In genomic region chr19:59316571-59316970, GRCm38 (mm10) we compare ENCODE assay signal across 9 mouse cellular contexts. TPM values are rescaled to one million over a fixed set of nuclear protein-coding genes. Genes with fewer than 3 reads are reported as not detected.
DNase-seq lines count a peak whose midpoint lies in the region; ATAC-seq and TF ChIP-seq lines count a peak whose summit lies in the region.
"Had no signal": no experiment of that assay in that cellular context is flagged by ENCODE, and none has a peak within 500 bp of the region (broad histone marks: within the 10 kb centered on the region; RNA-seq: fewer than 3 reads in every experiment).

No protein-coding gene starts in this region.

- peak; percentile 21 for TF ChIP-seq CTCF in ES-Bruce4 (IDR thresholded peaks at IDR 0.05; ENCODE audit: low read depth, low read length)

- no peak overlapping the region for H3K9ac ChIP-seq in kidney, embryonic 16.5 days (replicated peaks; ENCODE audit: low read length)
- no peak overlapping the region for H3K9ac ChIP-seq in ES-Bruce4 (ENCODE audit: low read depth, poor library complexity, severe bottlenecking)
- H3K9ac ChIP-seq: liver, embryonic 15.5 days had no signal

- TF ChIP-seq POLR2A in ES-Bruce4 (IDR thresholded peaks at IDR 0.05; ENCODE audit: insufficient read depth, low read length), result no peak

- H3K27ac ChIP-seq in kidney, embryonic 16.5 days (ENCODE audit: low read length), result no peak overlapping the region
- H3K27ac ChIP-seq in ES-Bruce4 (ENCODE audit: insufficient read depth, low read length), result no peak overlapping the region
- H3K27ac ChIP-seq: liver, embryonic 15.5 days had no signal

- H3K9me3 ChIP-seq in kidney, embryonic 16.5 days (ENCODE audit: low read length), result no peaks in the 10 kb centered on the region
- no peaks in the 10 kb centered on the region for H3K9me3 ChIP-seq in ES-Bruce4 (replicated peaks; ENCODE audit: control insufficient read depth, insufficient read depth, low read length, poor library complexity, severe bottlenecking)
- H3K9me3 ChIP-seq: liver, embryonic 15.5 days had no signal

- TF ChIP-seq EP300 in ES-Bruce4 (IDR thresholded peaks at IDR 0.05; ENCODE audit: insufficient read depth, low read depth, low read length), result no peak

- H3K27me3 ChIP-seq in kidney, embryonic 16.5 days (ENCODE audit: insufficient read depth, low read length), result no peaks in the 10 kb centered on the region
- H3K27me3 ChIP-seq in ES-Bruce4 (ENCODE audit: control insufficient read depth, insufficient read depth, low read length, poor library complexity, severe bottlenecking), result no peaks in the 10 kb centered on the region
- H3K27me3 ChIP-seq: liver, embryonic 15.5 days had no signal

- no peak overlapping the region for H3K4me2 ChIP-seq in kidney, embryonic 16.5 days (replicated peaks; ENCODE audit: low read depth, low read length)
- H3K4me2 ChIP-seq: liver, embryonic 15.5 days had no signal

- H3K4me3 ChIP-seq in kidney, embryonic 16.5 days (ENCODE audit: low read length), result no peak overlapping the region
- no peak overlapping the region for H3K4me3 ChIP-seq in ES-Bruce4 (ENCODE audit: low read depth, low read length)
- H3K4me3 ChIP-seq: liver, embryonic 15.5 days had no signal

- peak; percentile 44 for DNase-seq in adrenal gland, postnatal 10 days
- no peak for DNase-seq in adrenal gland, postnatal 4 days (ENCODE audit: low spot score in 2 of 2)
- DNase-seq in kidney, postnatal 25 days, result peak; percentile 32 to 42
- peak; percentile 41 for DNase-seq in layer of hippocampus, adult 11-12 months (ENCODE audit: low spot score)
- peak; percentile 32 for DNase-seq in thymus, postnatal 25 days
- no peak for DNase-seq in urinary bladder, postnatal 10 days (ENCODE audit: low spot score)

- no peaks in the 10 kb centered on the region for H3K4me1 ChIP-seq in kidney, embryonic 16.5 days (ENCODE audit: insufficient read depth, low read length)
- H3K4me1 ChIP-seq in ES-Bruce4 (ENCODE audit: control insufficient read depth, insufficient read depth, low read length), result no peaks in the 10 kb centered on the region

- H3K36me3 ChIP-seq in kidney, embryonic 16.5 days (ENCODE audit: insufficient read depth, low read length), result no peaks in the 10 kb centered on the region
- H3K36me3 ChIP-seq in ES-Bruce4 (ENCODE audit: control insufficient read depth, insufficient read depth, low read length, poor library complexity, severe bottlenecking), result no peaks in the 10 kb centered on the region

- ATAC-seq in kidney, embryonic 16.5 days (ENCODE audit: low FRiP score, low TSS enrichment), result no peak

RNA-seq across cellular contexts. Expression of gene Rps12-ps3, which starts 5.5 kb away (rescaled TPM):
- 100 to 1,000 TPM; 647 to 808 TPM for total RNA-seq in adrenal gland, postnatal 10 days (2021)
- 1,000 to 10,000 TPM; 1,093 to 1,114 TPM for total RNA-seq in adrenal gland, postnatal 4 days (2021)
- 22.6 and 54.9 TPM in 2 replicates for polyA plus RNA-seq in kidney, embryonic 16.5 days (2015; fragmentation: Nextera tagmentation; extraction: Ambion mirVana)
- polyA plus RNA-seq in ES-Bruce4 (2011; ENCODE audit: insufficient read depth, insufficient read length, low read depth, missing spikeins), result 534 and 780 TPM in 2 replicates

RNA-seq across cellular contexts. Expression of gene Pdzd8, which starts 29.0 kb away (rescaled TPM):
- 10 to 100 TPM; 31.9 to 33.3 TPM for total RNA-seq in adrenal gland, postnatal 10 days (2021)
- total RNA-seq in adrenal gland, postnatal 4 days (2021), result 10 to 100 TPM; 40.5 to 43.3 TPM
- 8.6 and 8.7 TPM in 2 replicates for polyA plus RNA-seq in kidney, embryonic 16.5 days (2015; fragmentation: Nextera tagmentation; extraction: Ambion mirVana)
- polyA plus RNA-seq in ES-Bruce4 (2011; ENCODE audit: insufficient read depth, insufficient read length, low read depth, missing spikeins), result 30.7 and 35.1 TPM in 2 replicates

RNA-seq across cellular contexts. Expression of gene Slc18a2, which starts 55.9 kb away (rescaled TPM):
- 10 to 100 TPM; 17.3 to 29.7 TPM for total RNA-seq in adrenal gland, postnatal 10 days (2021)
- total RNA-seq in adrenal gland, postnatal 4 days (2021), result 10 to 100 TPM; 31.0 to 39.5 TPM
- 8.1 and 9.9 TPM in 2 replicates for polyA plus RNA-seq in kidney, embryonic 16.5 days (2015; fragmentation: Nextera tagmentation; extraction: Ambion mirVana)
- polyA plus RNA-seq in ES-Bruce4 (2011; ENCODE audit: insufficient read depth, insufficient read length, low read depth, missing spikeins), result not detected in 2 replicates

Comparison
In these comparisons a context has a peak if more than half of its experiments do, and no peak if none do; other contexts are left out.
1. DNase-seq: peak in adrenal gland, postnatal 10 days (single experiment), kidney, postnatal 25 days (2 of 2), layer of hippocampus, adult 11-12 months (single experiment) and thymus, postnatal 25 days (single experiment); none in adrenal gland, postnatal 4 days (0 of 2) and urinary bladder, postnatal 10 days (single experiment).